ENCODE assay signal across 24 mouse cellular contexts in the genomic region with DNA sequence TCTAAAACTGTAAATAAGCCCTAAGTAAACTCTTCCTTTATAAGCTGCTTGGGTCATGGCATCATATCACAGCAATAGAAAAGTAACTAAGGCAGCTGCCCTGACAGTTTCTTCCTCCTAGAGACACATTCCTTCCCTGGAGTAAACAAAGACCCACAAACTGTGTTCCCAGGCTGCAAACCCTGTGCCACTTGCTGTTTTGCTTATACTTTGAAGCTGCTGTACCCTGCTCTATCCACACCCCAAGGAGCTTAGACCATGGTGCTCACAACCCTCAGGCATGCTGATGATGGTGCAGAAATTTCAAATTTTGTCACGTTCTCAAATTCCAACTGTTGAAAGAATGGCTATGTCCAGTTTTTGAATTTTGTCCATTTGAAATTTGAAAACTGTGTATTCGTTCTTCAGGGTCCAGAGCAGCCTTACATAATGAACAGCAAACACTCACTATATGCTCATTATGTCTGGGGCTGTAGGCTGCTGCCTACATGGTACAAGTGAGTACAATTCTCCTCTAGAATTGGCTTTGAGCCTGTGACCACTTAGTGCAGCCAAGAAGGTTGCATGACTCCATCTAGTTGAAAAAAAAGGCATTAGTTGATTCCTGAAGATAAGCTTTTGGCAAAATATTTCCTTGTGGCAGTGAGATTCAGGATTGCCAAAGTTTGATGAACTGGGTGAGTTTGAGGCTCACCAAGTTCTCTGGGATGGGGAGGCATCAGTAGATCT.
A peak's percentile ranks its signal among the peaks of the same experiment; 100 is the strongest.
DNase-seq lines count a peak whose midpoint lies in the region; ATAC-seq and TF ChIP-seq lines count a peak whose summit lies in the region.
"Had no signal": no experiment of that assay in that cellular context is flagged by ENCODE, and none has a peak within 500 bp of the region (broad histone marks: within the 10 kb centered on the region; RNA-seq: fewer than 3 reads in every experiment).

No protein-coding gene starts in this region.

- TF ChIP-seq CTCF in liver, postnatal 0 days (IDR thresholded peaks at IDR 0.05; ENCODE audit: low read depth) = no peak

- H3K9me3 ChIP-seq in liver, postnatal 0 days (ENCODE audit: low read length) = no peaks in the 10 kb centered on the region
- H3K9me3 ChIP-seq in kidney, embryonic 15.5 days (replicated peaks) = no peaks in the 10 kb centered on the region
- H3K9me3 ChIP-seq: embryonic facial prominence, embryonic 15.5 days; forebrain, embryonic 12.5 days; G1E; heart, embryonic 12.5 days; hindbrain, embryonic 10.5 days had no signal

- H3K27me3 ChIP-seq in liver, postnatal 0 days (ENCODE audit: insufficient read depth, low read length) = no peaks in the 10 kb centered on the region
- H3K27me3 ChIP-seq in kidney, embryonic 15.5 days = no peaks in the 10 kb centered on the region
- H3K27me3 ChIP-seq: embryonic facial prominence, embryonic 15.5 days; forebrain, embryonic 12.5 days; heart, embryonic 12.5 days had no signal

- no peak overlapping the region for H3K9ac ChIP-seq in liver, postnatal 0 days (replicated peaks)
- H3K9ac ChIP-seq in kidney, embryonic 15.5 days = no peak overlapping the region
- H3K9ac ChIP-seq: embryonic facial prominence, embryonic 15.5 days; forebrain, embryonic 12.5 days; heart, embryonic 12.5 days; hindbrain, embryonic 14.5 days had no signal

- H3K4me3 ChIP-seq in liver, postnatal 0 days (ENCODE audit: low read depth, low read length) = no peak overlapping the region
- no peak overlapping the region for H3K4me3 ChIP-seq in kidney, embryonic 15.5 days (replicated peaks)
- H3K4me3 ChIP-seq: embryonic facial prominence, embryonic 15.5 days; erythroblast, embryonic 14.5 days; forebrain, embryonic 12.5 days; gastrocnemius, adult 2 months; heart, embryonic 12.5 days; hindbrain, embryonic 10.5 days had no signal

- no peaks in the 10 kb centered on the region for H3K36me3 ChIP-seq in liver, postnatal 0 days (replicated peaks; ENCODE audit: insufficient read depth, low read length)
- H3K36me3 ChIP-seq in kidney, embryonic 15.5 days = no peaks in the 10 kb centered on the region
- H3K36me3 ChIP-seq: embryonic facial prominence, embryonic 15.5 days; forebrain, embryonic 12.5 days; G1E; heart, embryonic 12.5 days; hindbrain, embryonic 10.5 days had no signal

- no peak for TF ChIP-seq EP300 in liver, postnatal 0 days (IDR thresholded peaks at IDR 0.05; ENCODE audit: low read depth)

- H3K4me1 ChIP-seq in liver, postnatal 0 days (ENCODE audit: insufficient read depth) = no peaks in the 10 kb centered on the region
- no peaks in the 10 kb centered on the region for H3K4me1 ChIP-seq in kidney, embryonic 15.5 days
- H3K4me1 ChIP-seq: embryonic facial prominence, embryonic 15.5 days; forebrain, embryonic 12.5 days; heart, embryonic 12.5 days; hindbrain, embryonic 10.5 days had no signal

- ATAC-seq in liver, postnatal 0 days = no peak
- ATAC-seq in kidney, embryonic 15.5 days (replicated peaks; ENCODE audit: low FRiP score) = no peak
- ATAC-seq: CD4-positive, CD25-positive, alpha-beta regulatory T cell, adult 4 months; forebrain, embryonic 16.5 days had no signal

- no peak overlapping the region for H3K27ac ChIP-seq in liver, postnatal 0 days (ENCODE audit: low read depth)
- no peak overlapping the region for H3K27ac ChIP-seq in kidney, embryonic 15.5 days
- H3K27ac ChIP-seq: embryonic facial prominence, embryonic 15.5 days; forebrain, embryonic 12.5 days; gastrocnemius, adult 2 months; hindbrain, embryonic 10.5 days; hindbrain, embryonic 14.5 days had no signal

- peak; percentile 2 for DNase-seq in liver, postnatal 0 days
- DNase-seq in liver = no peak
- peak; percentile 5 for DNase-seq in 3T3-L1 (ENCODE audit: low read depth, low spot score)
- DNase-seq in NIH3T3 (ENCODE audit: low read depth) = peak; percentile 58
- peak; percentile 19 for DNase-seq in fibroblast of lung, adult 2 months (ENCODE audit: low read depth)
- no peak for DNase-seq in adrenal gland, postnatal 4 days (ENCODE audit: low spot score in 2 of 2)
- DNase-seq in gastrocnemius, adult 18-20 months (ENCODE audit: low spot score) = no peak
- DNase-seq: adrenal gland, postnatal 14 days; B cell, adult 2 months; cerebellum, adult 8-10 months; cerebellum, postnatal 14 days; embryo, embryonic 11 days; gastrocnemius, adult 2 months; gastrocnemius, postnatal 25 days had no signal

- 63% methylated on average over 2 of the region's 2 CpGs for WGBS in liver, postnatal 0 days (ENCODE audit: insufficient replicate concordance)
- 81% methylated on average over 2 of the region's 2 CpGs for WGBS in kidney, embryonic 15.5 days

- H3K4me2 ChIP-seq in liver, postnatal 0 days (ENCODE audit: low read depth, low read length) = no peak overlapping the region
- no peak overlapping the region for H3K4me2 ChIP-seq in kidney, embryonic 15.5 days
- H3K4me2 ChIP-seq: embryonic facial prominence, embryonic 15.5 days; forebrain, embryonic 12.5 days; heart, embryonic 12.5 days; hindbrain, embryonic 14.5 days had no signal

Comparison
In these comparisons a context has a peak if more than half of its experiments do, and no peak if none do; other contexts are left out.
1. DNase-seq: peak in liver, postnatal 0 days (single experiment), 3T3-L1 (single experiment), NIH3T3 (single experiment) and fibroblast of lung, adult 2 months (single experiment); none in liver (single experiment), adrenal gland, postnatal 4 days (0 of 2) and gastrocnemius, adult 18-20 months (single experiment).